ENCODE assay signal across 10 mouse cellular contexts in genomic region chr5:137012401-137012950, GRCm38 (mm10). TPM values are rescaled to one million over a fixed set of nuclear protein-coding genes. Genes with fewer than 3 reads are reported as not detected.
"Had no signal": no experiment of that assay in that cellular context is flagged by ENCODE, and none has a peak within 500 bp of the region (broad histone marks: within the 10 kb centered on the region; RNA-seq: fewer than 3 reads in every experiment).

No protein-coding gene starts in this region.

- DNase-seq: kidney, postnatal 14 days; liver; liver, embryonic 13.5 days; liver, postnatal 0 days; lung, postnatal 14 days; retina, postnatal 1 day; right cerebral cortex, postnatal 4 days; spleen, adult 18-20 months; thymus, postnatal 36 days had no signal

RNA-seq across cellular contexts. Expression of gene Vgf, which starts 13.7 kb away (rescaled TPM):
- polyA plus RNA-seq: liver, embryonic 13.5 days; liver, postnatal 0 days; macrophage had no signal

RNA-seq across cellular contexts. Expression of gene Cldn15, which starts 46.1 kb away (rescaled TPM):
- polyA plus RNA-seq: macrophage had no signal
